Mouse (Mus musculus): ENCODE results near the gene Ajap1. TPM values are rescaled to one million over a fixed set of nuclear protein-coding genes. Genes with fewer than 3 reads are reported as not detected.

The Ajap1 gene
- polyA plus RNA-seq (2016; fragmentation: Nextera tagmentation; extraction: Ambion mirVana) = 0.10 and 0.18 TPM in 2 replicates

DNA sequence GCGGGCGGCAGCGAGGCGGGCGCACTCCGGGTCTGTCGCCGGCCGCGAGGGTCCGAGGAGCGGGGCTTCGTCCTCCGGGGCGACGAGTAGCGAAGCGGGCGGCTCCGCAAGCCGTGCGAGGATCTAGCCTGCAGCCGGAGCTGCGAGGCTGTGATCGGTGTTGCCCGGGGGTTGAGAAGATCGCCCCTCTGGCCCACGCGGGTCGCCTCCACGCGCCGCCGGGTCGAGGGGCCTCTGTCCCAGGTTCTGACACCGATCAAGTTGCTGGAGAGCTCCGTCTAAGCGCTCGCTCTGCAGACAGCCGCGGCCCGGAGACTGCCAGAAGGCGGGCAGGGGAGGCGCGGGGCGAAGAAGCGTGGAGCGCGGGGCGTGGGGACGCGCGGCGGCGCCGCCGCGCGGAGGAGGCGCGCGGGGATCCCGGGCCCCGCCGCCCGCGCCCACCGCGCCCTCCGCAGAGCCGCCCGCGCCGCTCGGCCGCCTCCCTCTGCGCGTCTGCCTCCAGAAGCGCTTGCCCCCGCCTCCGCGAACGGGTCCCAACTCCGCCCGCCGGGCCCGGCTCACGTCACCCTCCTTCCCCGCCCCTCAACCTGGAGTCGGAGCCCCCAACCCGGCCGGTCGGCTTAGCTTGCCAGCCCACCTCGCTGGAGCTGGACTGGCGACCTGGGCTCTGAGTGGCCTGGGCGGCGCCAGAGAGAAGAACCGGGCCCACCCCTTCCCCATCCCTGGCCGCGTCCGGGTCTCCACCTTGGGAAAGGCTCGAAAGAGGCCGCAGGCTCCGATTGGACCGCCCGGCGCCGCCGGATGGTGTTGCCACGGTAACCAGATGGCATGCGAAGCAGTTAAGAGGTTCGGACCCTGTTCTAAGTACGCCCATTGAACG lies at the start of gene Ajap1:
Ajap1 (minus strand) TSS at position 353 of the 880 bp plus-strand sequence.
- peak within 1 kb of the TSS; percentile 90 for H3K4me2 ChIP-seq
- H3K9me3 ChIP-seq (replicated peaks) = no peaks in the 10 kb centered on the region
- H3K27me3 ChIP-seq (replicated peaks) = peaks cover 99% of the 10 kb centered on the region
- under 1% methylated on average over 112 of the region's 114 CpGs for WGBS
- peaks cover 14% of the 10 kb centered on the region for H3K4me1 ChIP-seq (replicated peaks)
- peak within 1 kb of the TSS; percentile 52 for H3K4me3 ChIP-seq
- H3K27ac ChIP-seq (ENCODE audit: poor library complexity, severe bottlenecking) = no peak within 1 kb of the TSS
- peak within 1 kb of the TSS; percentile 41; the same call in 1 of the 2 replicates for H3K9ac ChIP-seq
- ATAC-seq (ENCODE audit: insufficient number of reproducible peaks, low FRiP score) = peak; percentile 17; the same call in 1 of the 2 replicates
- H3K36me3 ChIP-seq = no peaks in the 10 kb centered on the region

DNA sequence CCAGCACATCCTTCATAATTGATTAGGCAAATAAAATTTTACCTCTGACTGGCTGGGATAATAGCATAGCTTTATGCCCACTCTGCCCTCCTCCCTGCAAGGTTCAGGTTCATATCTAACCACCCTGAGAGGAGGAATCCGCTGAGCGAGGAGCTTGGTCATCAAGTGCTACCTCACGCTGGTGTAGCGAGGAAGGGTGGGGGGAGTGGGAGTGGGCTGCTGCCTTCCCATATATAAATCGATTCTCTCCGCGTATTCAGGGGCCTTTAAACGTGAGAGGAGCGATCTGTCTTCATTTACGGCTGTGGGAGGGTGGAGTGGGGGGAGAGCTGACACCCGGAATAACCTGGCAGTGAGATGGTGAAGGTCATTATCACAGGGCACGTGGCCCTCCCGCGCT lies 47.9 kb upstream of the Ajap1 start:
- no peak for ATAC-seq (ENCODE audit: insufficient number of reproducible peaks, low FRiP score)
- Histone ChIP-seq H3K4me2 (no peak overlapping the region), H3K27me3 (replicated peaks) (peaks cover 14% of the 10 kb centered on the region; the same call in 1 of the 2 replicates), H3K27ac (ENCODE audit: poor library complexity, severe bottlenecking) (no peak overlapping the region), H3K36me3 (no peaks in the 10 kb centered on the region), H3K9ac (no peak overlapping the region), H3K4me3 (no peak overlapping the region), H3K9me3 (replicated peaks) (peaks cover 1% of the 10 kb centered on the region), H3K4me1 (replicated peaks) (peaks cover 19% of the 10 kb centered on the region)
- WGBS = 66% methylated on average over 14 of the region's 14 CpGs

DNA sequence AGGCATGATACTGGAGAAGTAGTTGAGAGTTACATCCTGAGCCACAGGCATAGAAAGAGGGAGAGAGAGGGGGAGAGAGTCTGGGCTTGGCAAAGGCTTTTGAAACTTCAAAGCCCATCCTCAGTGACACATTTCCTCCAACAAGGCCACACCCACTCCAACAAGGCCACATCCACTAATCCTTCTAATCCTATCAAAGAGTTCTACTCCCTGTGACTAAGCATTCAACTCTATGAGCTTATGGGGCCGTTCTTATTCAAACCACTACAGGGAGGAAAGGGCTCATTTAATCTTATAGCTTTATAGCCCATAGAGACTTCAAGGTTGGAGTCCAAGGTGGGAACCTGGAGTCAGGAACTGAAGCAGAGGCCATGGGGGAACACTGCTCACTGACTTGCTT lies 39.0 kb upstream of the Ajap1 start:
- Histone ChIP-seq H3K27ac (ENCODE audit: poor library complexity, severe bottlenecking) (no peak overlapping the region), H3K27me3 (replicated peaks) (no peaks in the 10 kb centered on the region), H3K9me3 (replicated peaks) (no peaks in the 10 kb centered on the region), H3K36me3 (no peaks in the 10 kb centered on the region), H3K4me3 (no peak overlapping the region), H3K4me2 (no peak overlapping the region), H3K9ac (no peak overlapping the region), H3K4me1 (replicated peaks) (no peaks in the 10 kb centered on the region)
- ATAC-seq (ENCODE audit: insufficient number of reproducible peaks, low FRiP score) = no peak
- 67% methylated on average over 1 of the region's 1 CpGs for WGBS

DNA sequence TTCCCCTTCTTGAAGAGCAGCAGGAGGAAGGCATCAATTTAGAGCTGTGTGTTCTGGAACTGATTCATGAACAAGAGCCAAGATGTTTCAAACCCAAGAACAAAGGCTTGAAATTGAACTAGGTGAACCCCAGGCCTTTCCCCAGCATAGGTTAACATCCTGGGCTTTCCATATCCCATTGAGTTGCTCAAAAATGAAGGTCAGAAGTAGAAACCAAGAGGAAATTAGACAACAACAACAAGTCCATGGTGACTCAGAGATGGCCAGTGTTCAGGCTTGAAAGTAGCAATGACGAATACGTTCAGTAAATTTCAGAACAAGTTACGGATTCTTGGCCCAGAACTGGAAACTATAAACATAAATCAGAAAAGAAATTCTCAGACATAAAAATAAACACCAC lies 37.3 kb upstream of the Ajap1 start:
- Histone ChIP-seq H3K4me3 (no peak overlapping the region), H3K27me3 (replicated peaks) (no peaks in the 10 kb centered on the region), H3K9me3 (replicated peaks) (0 out of 2 replicates have a peak, but pooled peaks cover under 1% of the 10 kb centered on the region), H3K4me1 (replicated peaks) (no peaks in the 10 kb centered on the region), H3K36me3 (no peaks in the 10 kb centered on the region), H3K4me2 (no peak overlapping the region), H3K9ac (no peak overlapping the region), H3K27ac (ENCODE audit: poor library complexity, severe bottlenecking) (no peak overlapping the region)
- 90% methylated on average over 3 of the region's 3 CpGs for WGBS
- ATAC-seq (ENCODE audit: insufficient number of reproducible peaks, low FRiP score) = no peak

DNA sequence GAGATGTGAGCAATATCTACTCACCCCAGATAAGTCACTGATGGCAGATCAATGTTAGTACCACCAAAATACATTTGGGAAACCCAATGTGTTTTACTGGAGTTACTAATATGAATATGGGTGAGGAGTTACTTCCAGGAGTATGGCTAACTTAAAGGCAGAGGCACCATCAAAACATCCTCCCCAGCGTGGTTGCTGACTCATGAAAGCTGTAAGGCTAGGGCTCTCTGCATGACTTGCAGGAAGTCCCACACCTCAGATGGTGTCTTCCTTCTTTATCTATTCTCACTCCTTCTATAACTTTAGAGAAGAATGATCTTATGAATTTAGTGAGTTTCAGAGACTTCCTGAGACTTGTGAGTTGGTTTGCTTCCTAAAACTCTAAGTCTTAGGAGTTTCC lies 36.7 kb upstream of the Ajap1 start:
- Histone ChIP-seq H3K36me3 (no peaks in the 10 kb centered on the region), H3K27me3 (replicated peaks) (no peaks in the 10 kb centered on the region), H3K9ac (no peak overlapping the region), H3K4me1 (replicated peaks) (no peaks in the 10 kb centered on the region), H3K9me3 (replicated peaks) (0 out of 2 replicates have a peak, but pooled peaks cover 6% of the 10 kb centered on the region), H3K4me2 (no peak overlapping the region), H3K27ac (ENCODE audit: poor library complexity, severe bottlenecking) (no peak overlapping the region), H3K4me3 (no peak overlapping the region)
- peak; percentile 81 for ATAC-seq (ENCODE audit: insufficient number of reproducible peaks, low FRiP score)
- 73% methylated on average over 1 of the region's 1 CpGs for WGBS

DNA sequence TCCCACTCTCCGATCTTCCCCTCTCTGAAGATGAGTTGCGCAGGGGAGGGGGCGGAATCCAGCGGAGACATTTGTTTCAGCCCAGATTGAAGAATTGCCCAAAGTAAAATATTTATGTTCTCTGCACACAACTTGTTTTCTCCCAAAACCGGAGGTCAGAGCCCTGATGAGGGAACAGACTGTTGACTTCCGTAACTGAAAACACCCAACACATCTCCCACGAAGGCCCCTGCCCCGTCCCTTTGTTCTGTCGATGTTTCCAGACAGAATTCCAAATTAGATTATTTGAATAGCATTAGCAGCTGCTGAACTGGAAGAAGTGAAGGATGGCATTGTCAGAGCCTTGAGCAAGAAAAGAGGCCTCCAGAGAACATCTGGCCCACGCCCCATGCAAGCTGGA lies 33.2 kb upstream of the Ajap1 start:
- ATAC-seq (ENCODE audit: insufficient number of reproducible peaks, low FRiP score) = no peak
- H3K9ac ChIP-seq = no peak overlapping the region
- 0 out of 2 replicates have a peak, but pooled peaks cover 6% of the 10 kb centered on the region for H3K9me3 ChIP-seq (replicated peaks)
- WGBS = 83% methylated on average over 10 of the region's 10 CpGs
- no peak overlapping the region for H3K4me3 ChIP-seq
- H3K4me2 ChIP-seq = no peak overlapping the region
- H3K27ac ChIP-seq (ENCODE audit: poor library complexity, severe bottlenecking) = no peak overlapping the region
- H3K27me3 ChIP-seq (replicated peaks) = no peaks in the 10 kb centered on the region
- H3K4me1 ChIP-seq (replicated peaks) = no peaks in the 10 kb centered on the region
- H3K36me3 ChIP-seq = no peaks in the 10 kb centered on the region

DNA sequence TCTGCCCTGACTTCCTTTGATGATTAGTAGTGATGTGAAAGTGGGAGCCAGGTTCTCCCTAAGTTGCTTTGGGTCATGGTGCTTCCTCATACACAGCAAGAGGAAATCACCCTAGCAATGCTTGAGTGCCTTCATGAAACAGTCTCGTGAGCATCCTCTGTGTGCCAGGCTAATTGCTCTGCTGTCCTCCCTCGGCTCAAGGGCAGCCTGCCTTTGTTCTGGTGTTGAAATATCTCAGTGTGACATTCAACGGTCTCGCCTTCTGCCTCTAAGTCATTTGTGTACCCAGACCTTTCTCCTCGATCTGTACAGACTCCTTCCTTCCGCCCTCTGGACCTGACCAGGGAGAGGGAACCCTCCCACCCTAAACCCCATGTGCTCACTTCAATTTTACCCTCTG lies 31.5 kb upstream of the Ajap1 start:
- no peak for ATAC-seq (ENCODE audit: insufficient number of reproducible peaks, low FRiP score)
- H3K9ac ChIP-seq = no peak overlapping the region
- no peaks in the 10 kb centered on the region for H3K4me1 ChIP-seq (replicated peaks)
- no peaks in the 10 kb centered on the region for H3K36me3 ChIP-seq
- no peak overlapping the region for H3K27ac ChIP-seq (ENCODE audit: poor library complexity, severe bottlenecking)
- no peak overlapping the region for H3K4me2 ChIP-seq
- 0 out of 2 replicates have a peak, but pooled peaks cover 6% of the 10 kb centered on the region for H3K9me3 ChIP-seq (replicated peaks)
- no peaks in the 10 kb centered on the region for H3K27me3 ChIP-seq (replicated peaks)
- WGBS = 82% methylated on average over 6 of the region's 6 CpGs
- H3K4me3 ChIP-seq = no peak overlapping the region

DNA sequence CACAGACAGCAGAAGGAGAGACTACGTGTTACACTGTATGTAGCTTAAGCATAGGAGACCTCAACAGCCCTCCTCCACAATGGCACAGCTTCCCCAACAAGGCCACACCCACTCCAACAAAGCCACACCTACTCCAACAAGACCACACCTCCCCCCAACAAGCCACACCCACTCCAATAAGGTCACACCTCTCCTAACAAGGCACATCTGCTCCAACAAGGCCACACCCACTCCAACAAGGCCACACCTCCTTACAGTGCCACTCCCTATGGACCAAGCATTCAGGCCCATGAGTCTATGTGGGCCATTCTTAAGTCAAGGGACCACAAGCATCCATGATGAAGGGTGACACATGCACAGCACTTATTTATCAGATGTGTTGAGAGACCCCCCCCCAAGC lies 28.9 kb upstream of the Ajap1 start:
- Histone ChIP-seq H3K4me1 (replicated peaks) (no peaks in the 10 kb centered on the region), H3K4me3 (no peak overlapping the region), H3K36me3 (no peaks in the 10 kb centered on the region), H3K27me3 (replicated peaks) (no peaks in the 10 kb centered on the region), H3K27ac (ENCODE audit: poor library complexity, severe bottlenecking) (no peak overlapping the region), H3K4me2 (no peak overlapping the region), H3K9ac (no peak overlapping the region), H3K9me3 (replicated peaks) (peaks cover 6% of the 10 kb centered on the region; the same call in 1 of the 2 replicates)
- no peak for ATAC-seq (ENCODE audit: insufficient number of reproducible peaks, low FRiP score)
- WGBS = 88% methylated on average over 1 of the region's 1 CpGs

DNA sequence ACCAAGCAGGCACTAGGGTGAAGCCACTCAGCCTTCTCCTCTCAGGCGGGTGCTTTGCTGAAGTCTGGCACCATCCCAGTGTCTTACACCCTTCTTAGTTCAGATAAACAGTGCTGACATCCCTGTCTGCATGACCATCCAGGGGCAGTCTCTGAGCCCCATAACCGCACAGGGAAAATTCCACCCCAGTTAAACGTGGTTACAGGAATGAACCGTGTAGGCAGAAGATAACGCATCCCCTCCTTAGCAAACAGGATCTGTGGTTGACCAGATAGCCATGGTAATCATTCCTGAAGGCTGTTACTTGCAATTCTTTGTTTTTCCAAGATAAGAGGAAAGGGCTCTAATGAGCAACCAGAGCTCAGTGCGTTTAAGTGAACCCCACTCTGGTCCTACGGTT lies 19.3 kb upstream of the Ajap1 start:
- H3K4me3 ChIP-seq = no peak overlapping the region
- no peaks in the 10 kb centered on the region; the same call in 1 of the 2 replicates for H3K9me3 ChIP-seq (replicated peaks)
- no peak overlapping the region for H3K4me2 ChIP-seq
- WGBS = 25% methylated on average over 7 of the region's 7 CpGs
- ATAC-seq (ENCODE audit: insufficient number of reproducible peaks, low FRiP score) = peak; percentile 56
- H3K9ac ChIP-seq = no peak overlapping the region
- no peaks in the 10 kb centered on the region for H3K4me1 ChIP-seq (replicated peaks)
- no peak overlapping the region for H3K27ac ChIP-seq (ENCODE audit: poor library complexity, severe bottlenecking)
- H3K36me3 ChIP-seq = no peaks in the 10 kb centered on the region
- H3K27me3 ChIP-seq (replicated peaks) = no peaks in the 10 kb centered on the region; the same call in 1 of the 2 replicates

DNA sequence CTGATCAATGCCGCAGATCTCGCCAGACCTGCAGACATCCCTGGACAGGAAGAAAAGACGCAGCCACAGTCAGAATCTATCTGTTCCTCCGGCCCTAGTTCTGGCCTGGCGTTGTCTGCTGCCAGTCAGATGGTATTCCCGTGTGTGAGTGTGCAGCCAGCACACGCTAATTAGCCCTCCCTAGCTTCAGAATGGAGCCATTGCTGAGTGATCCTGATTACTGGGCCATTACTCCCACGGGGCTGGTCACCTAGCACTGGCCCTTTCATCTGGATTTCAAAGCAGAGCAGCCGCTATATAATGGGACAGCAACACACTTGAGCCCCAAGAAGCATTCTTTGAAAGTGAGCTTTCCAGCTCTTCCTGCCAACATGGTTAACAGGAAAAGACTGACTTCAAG lies 9.8 kb upstream of the Ajap1 start:
- H3K4me1 ChIP-seq (replicated peaks) = no peaks in the 10 kb centered on the region
- no peak overlapping the region for H3K4me2 ChIP-seq
- H3K4me3 ChIP-seq = no peak overlapping the region
- no peak for ATAC-seq (ENCODE audit: insufficient number of reproducible peaks, low FRiP score)
- no peak overlapping the region for H3K9ac ChIP-seq
- WGBS = 51% methylated on average over 9 of the region's 9 CpGs
- peaks cover 7% of the 10 kb centered on the region for H3K27me3 ChIP-seq (replicated peaks)
- no peaks in the 10 kb centered on the region; the same call in none of the 2 replicates for H3K9me3 ChIP-seq (replicated peaks)
- H3K36me3 ChIP-seq = no peaks in the 10 kb centered on the region
- no peak overlapping the region for H3K27ac ChIP-seq (ENCODE audit: poor library complexity, severe bottlenecking)

DNA sequence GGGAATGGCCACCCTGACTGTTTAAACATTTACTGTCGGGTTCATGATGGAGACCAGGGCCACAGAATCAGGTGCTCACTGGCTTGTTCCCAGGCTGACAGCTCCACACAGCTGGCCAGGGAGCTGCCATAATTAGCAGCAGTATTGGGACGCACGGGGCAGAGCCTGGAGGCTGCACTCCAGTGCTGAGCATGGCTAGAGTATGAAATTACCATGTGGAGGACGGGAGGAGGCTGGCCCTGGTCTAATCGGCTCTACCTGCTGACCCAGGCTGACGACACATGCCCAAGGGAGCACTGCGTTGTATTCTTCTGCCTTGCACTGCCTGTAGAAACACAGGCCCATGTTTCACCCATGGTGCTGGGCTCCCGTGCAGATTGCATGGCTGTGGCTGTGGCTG lies 6.5 kb upstream of the Ajap1 start:
- no peaks in the 10 kb centered on the region for H3K4me1 ChIP-seq (replicated peaks)
- no peaks in the 10 kb centered on the region for H3K36me3 ChIP-seq
- no peak overlapping the region for H3K9ac ChIP-seq
- no peak overlapping the region for H3K4me3 ChIP-seq
- peaks cover 39% of the 10 kb centered on the region for H3K27me3 ChIP-seq (replicated peaks)
- no peak overlapping the region for H3K27ac ChIP-seq (ENCODE audit: poor library complexity, severe bottlenecking)
- no peak for ATAC-seq (ENCODE audit: insufficient number of reproducible peaks, low FRiP score)
- no peak overlapping the region for H3K4me2 ChIP-seq
- H3K9me3 ChIP-seq (replicated peaks) = no peaks in the 10 kb centered on the region
- 69% methylated on average over 8 of the region's 8 CpGs for WGBS
